Mouse (Mus musculus): ENCODE data around the gene Pde4dip.

DNA sequence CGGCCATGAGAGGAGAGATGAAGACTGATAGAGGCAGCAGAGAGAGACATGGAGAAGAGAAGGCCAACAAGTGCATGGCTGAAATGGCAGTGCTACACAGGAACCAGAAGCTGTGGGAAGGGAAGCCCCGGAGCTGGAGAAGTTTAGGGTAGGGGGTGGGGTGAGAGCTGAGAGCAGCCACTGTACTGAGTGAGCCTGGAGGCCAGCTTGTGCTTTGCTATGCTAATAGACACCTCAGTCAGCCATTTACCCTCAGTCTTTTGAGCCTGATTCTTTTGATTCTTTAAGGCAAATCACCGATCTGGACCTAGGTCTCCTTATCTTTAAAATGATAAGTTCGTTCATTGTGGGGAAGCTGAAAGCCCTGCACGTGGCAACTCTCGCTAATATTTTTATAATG is 77.3 kb downstream of the Pde4dip start:
- TF ChIP-seq POLR2A (IDR thresholded peaks at IDR 0.05; ENCODE audit: low read depth, low read length) (no peak), CTCF (conservative IDR thresholded peaks at IDR 0.05; ENCODE audit: insufficient read depth, insufficient read length, low read depth, low read length) (no peak)
